Mouse (Mus musculus) ES-E14 (cell line): ENCODE measurements around the gene E2f2.

Experiments used
- CHD2 ChIP-seq: IDR thresholded peaks from 2 replicates; pipeline ENCODE4 v1.6.1; 2014; ENCODE audit warnings: mild to moderate bottlenecking, low read depth, low read length, inconsistent platforms
- HCFC1 ChIP-seq: IDR thresholded peaks from 2 replicates; pipeline ENCODE4 v1.6.1; 2012; ENCODE audit warnings: low read length, inconsistent platforms, borderline replicate concordance; ENCODE audit not compliant: insufficient read depth
- MAFK ChIP-seq: IDR thresholded peaks from 2 replicates; pipeline ENCODE4 v1.6.1; 2014; ENCODE audit warnings: mild to moderate bottlenecking, low read depth, low read length, inconsistent platforms; ENCODE audit not compliant: insufficient read depth
- ZNF384 ChIP-seq: IDR thresholded peaks from 2 replicates; pipeline ENCODE4 v1.6.1; 2012; ENCODE audit warnings: low read depth, low read length, inconsistent platforms

DNA sequence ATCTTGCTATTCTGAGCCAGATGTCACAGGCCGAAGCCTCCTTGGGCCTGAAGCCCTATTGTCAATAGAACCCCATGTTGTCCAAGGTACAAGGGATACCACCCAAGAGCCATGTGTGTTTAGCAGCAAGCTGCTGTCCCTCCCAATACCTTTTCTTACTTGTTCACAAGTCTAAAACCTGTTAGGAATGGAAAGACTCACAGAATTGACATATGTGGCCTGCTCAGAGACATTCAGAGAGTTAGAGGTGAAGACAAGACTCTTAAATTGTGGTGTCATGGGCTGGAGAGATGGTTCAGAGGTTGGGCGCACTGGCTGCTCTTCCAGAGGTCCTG is 23.2 kb upstream of the E2f2 start:
- TF ChIP-seq ZNF384 (no peak), HCFC1 (no peak), MAFK (no peak), CHD2 (no peak)
